Mouse (Mus musculus) heart, adult 11 months (tissue): ENCODE measurements around the gene Olfr821.
"Not testable (repeated sequence)": the region's sequence is repeated elsewhere in the genome, so short reads cannot be mapped to it uniquely, and the experiment has no call there.

Source experiments
- DNase-seq: peaks from one replicate; pipeline ENCODE4 v3.0.0; 2022

Olfr821 gene

GRCm38 (mm10) chr10:130030048-130030447 lies at the start of gene Olfr821:
Gene Olfr821 (plus strand): TSS chr10:130030348.
- DNase-seq = no peak

GRCm38 (mm10) chr10:129981867-129982266 lies 48.3 kb upstream of the Olfr821 start:
- not testable (repeated sequence) for DNase-seq

GRCm38 (mm10) chr10:129984962-129985361 lies 45.2 kb upstream of the Olfr821 start, which contains the start of gene Gm10310:
Gene Gm10310 (minus strand): TSS chr10:129985062.
- DNase-seq = not testable (repeated sequence)

GRCm38 (mm10) chr10:130004104-130004503 lies 26.0 kb upstream of the Olfr821 start:
- DNase-seq = not testable (repeated sequence)

GRCm38 (mm10) chr10:130005366-130005765 lies 24.8 kb upstream of the Olfr821 start:
- not testable (repeated sequence) for DNase-seq

GRCm38 (mm10) chr10:130012321-130012720 lies 17.8 kb upstream of the Olfr821 start, which contains the start of gene Olfr820:
Gene Olfr820 (plus strand): TSS chr10:130012621.
- DNase-seq = no peak

GRCm38 (mm10) chr10:130037096-130037495 lies 6.9 kb downstream of the Olfr821 start:
- DNase-seq = no peak

- DNase-seq = no peak
These were observed 40.8 kb downstream of the Olfr821 start, which contains the start of gene Olfr822 for GRCm38 (mm10) chr10:130070910-130071309. Gene Olfr822 (plus strand): TSS chr10:130071210.
